Mouse (Mus musculus) embryonic facial prominence, embryonic 14.5 days (tissue): ENCODE results near the gene Olfr2. TPM values are rescaled to one million over a fixed set of nuclear protein-coding genes. Genes with fewer than 3 reads are reported as not detected.
A peak's percentile ranks its signal among the peaks of the same experiment; 100 is the strongest.
"Not testable (repeated sequence)": the region's sequence is repeated elsewhere in the genome, so short reads cannot be mapped to it uniquely, and the experiment has no call there.

Experiments
- ATAC-seq: fragments of 200-750 bp; cut with Nextera tagmentation; 2 replicates; pipeline ENCODE4 v1.8.0; 2017; ENCODE audit warnings: low read depth, moderate number of reproducible peaks, moderate TSS enrichment
- DNase-seq: peaks from one replicate; pipeline ENCODE4 v3.0.0-alpha.2; 2015; ENCODE audit warnings: low spot score
- H3K27ac ChIP-seq: fragments of 300-500 bp; sonication (generic); replicated peaks from 2 replicates; pipeline ENCODE4 v1.5.1; 2014; ENCODE audit warnings: low read depth, mild to moderate bottlenecking, low read length, moderate library complexity
- H3K27me3 ChIP-seq: fragments of 300-500 bp; sonication (generic); replicated peaks from 2 replicates; pipeline ENCODE4 v1.6.1; 2014; ENCODE audit warnings: low read length; ENCODE audit not compliant: control insufficient read depth, insufficient read depth
- H3K36me3 ChIP-seq: fragments of 300-500 bp; sonication (generic); 2 replicates; pipeline ENCODE4 v1.6.1; 2014; ENCODE audit warnings: low read length, mixed read lengths; ENCODE audit not compliant: control insufficient read depth, insufficient read depth
- H3K4me1 ChIP-seq: fragments of 300-500 bp; sonication (generic); 2 replicates; pipeline ENCODE4 v1.6.1; 2014; ENCODE audit warnings: antibody characterized with exemption, low read length; ENCODE audit not compliant: control insufficient read depth, insufficient read depth
- H3K4me2 ChIP-seq: fragments of 300-500 bp; sonication (generic); 2 replicates; pipeline ENCODE4 v1.6.1; 2014; ENCODE audit warnings: low read depth, mild to moderate bottlenecking, low read length, moderate library complexity, mixed read lengths
- H3K4me3 ChIP-seq: fragments of 300-500 bp; sonication (generic); 2 replicates; pipeline ENCODE4 v1.5.1; 2014; ENCODE audit warnings: low read depth, mild to moderate bottlenecking, low read length
- H3K9ac ChIP-seq: fragments of 300-500 bp; sonication (generic); 2 replicates; pipeline ENCODE4 v1.6.1; 2014; ENCODE audit warnings: low read depth, mild to moderate bottlenecking, low read length, moderate library complexity, mixed read lengths
- H3K9me3 ChIP-seq: fragments of 300-500 bp; sonication (generic); 2 replicates; pipeline ENCODE4 v1.6.1; 2016; ENCODE audit warnings: low read length; ENCODE audit not compliant: control insufficient read depth
- WGBS: fragments of 180-500 bp; shearing (Covaris S2); extraction: QIAGEN DNeasy Blood & Tissue Kit; methylation state at CpG from one replicate; pipeline ENCODE4 v1.1.7; 2014; 5-methylcytosine and 5-hydroxymethylcytosine counted together
- polyA plus RNA-seq: library from polyadenylated mRNA; unstranded; fragments of >200 nt; fragmentation: Nextera tagmentation; extraction: Ambion mirVana; gene quantifications from 2 replicates; pipeline ENCODE4 v1.2.1, GENCODE M21; 2014

Olfr2 gene
- polyA plus RNA-seq, 1 experiment from 2014 or later: not detected

DNA sequence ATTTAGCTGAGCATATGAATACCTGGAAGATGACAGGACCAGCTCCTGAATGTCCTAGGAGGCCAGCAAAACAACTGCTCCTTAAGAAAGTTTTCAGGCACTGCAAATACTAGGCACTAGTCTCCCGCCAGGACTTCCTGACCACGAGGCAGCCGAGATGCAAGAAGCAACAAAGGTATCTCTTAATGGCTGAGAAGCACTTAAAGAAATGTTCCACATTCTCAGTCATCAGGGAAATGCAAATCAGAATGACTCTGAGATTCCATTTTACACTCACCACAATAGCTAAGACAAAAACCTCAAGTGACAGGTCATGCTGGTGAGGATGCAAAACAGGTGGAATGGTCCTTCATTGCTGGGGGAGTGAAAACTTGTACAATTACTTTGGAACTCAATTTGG is 20.6 kb downstream of the Olfr2 start:
- H3K4me3 ChIP-seq: no peak overlapping the region
- no peaks in the 10 kb centered on the region for H3K4me1 ChIP-seq
- no peak overlapping the region for H3K4me2 ChIP-seq
- no peak overlapping the region for H3K9ac ChIP-seq
- H3K27ac ChIP-seq: no peak overlapping the region
- H3K27me3 ChIP-seq: no peaks in the 10 kb centered on the region
- H3K36me3 ChIP-seq: no peaks in the 10 kb centered on the region
- no peaks in the 10 kb centered on the region for H3K9me3 ChIP-seq
- ATAC-seq (no peak), DNase-seq (no peak)
- WGBS: 93% methylated on average over 3 of the region's 3 CpGs

DNA sequence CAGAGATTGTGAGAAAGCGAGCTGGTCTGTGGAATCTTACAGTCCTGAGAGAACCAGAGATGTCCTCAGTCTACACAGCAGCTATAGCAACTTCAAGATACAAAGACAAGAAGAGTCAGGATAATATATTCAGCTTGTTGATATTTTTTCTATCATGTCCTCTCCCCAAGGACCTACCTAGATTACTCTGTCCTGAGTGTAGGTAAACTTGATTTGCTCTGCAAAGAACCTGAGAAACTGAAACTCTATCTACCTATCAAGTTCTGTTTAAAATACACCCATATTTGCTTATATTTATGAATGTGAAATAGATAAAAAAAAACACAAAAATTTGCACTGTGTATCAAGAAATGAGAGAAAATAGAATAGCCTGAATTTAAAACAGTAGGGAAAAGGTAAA is 30.5 kb downstream of the Olfr2 start, which contains the start of gene Olfr711:
Gene Olfr711 (minus strand): TSS at position 101 of the 400 bp plus-strand sequence.
- Histone ChIP-seq H3K27me3 (no peaks in the 10 kb centered on the region), H3K36me3 (no peaks in the 10 kb centered on the region), H3K4me3 (no peak within 1 kb of the TSS), H3K27ac (no peak within 1 kb of the TSS), H3K4me2 (no peak within 1 kb of the TSS), H3K4me1 (no peaks in the 10 kb centered on the region), H3K9me3 (no peaks in the 10 kb centered on the region), H3K9ac (no peak within 1 kb of the TSS)
- WGBS: 55% methylated on average over 1 of the region's 1 CpGs
- no peak for ATAC-seq
- no peak for DNase-seq

DNA sequence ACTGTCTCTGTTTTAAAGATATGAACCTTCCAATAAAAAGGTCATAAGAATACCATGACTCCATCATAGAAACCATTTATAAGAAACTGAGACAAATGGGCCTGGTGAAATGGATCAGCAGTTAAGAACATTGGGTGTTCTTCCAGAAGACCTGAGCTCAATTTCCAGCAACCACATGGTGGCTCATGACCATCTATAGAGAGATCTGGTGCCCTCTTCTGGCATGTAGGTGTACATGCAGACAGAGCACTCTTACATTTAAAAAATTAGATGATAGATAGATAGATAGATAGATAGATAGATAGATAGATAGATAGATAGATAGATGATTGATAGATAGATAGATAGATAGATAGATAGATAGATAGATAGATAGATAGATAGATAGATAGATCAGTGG is 38.4 kb downstream of the Olfr2 start:
- not testable (repeated sequence) for H3K4me3 ChIP-seq, DNase-seq, H3K27ac ChIP-seq, H3K36me3 ChIP-seq, H3K4me2 ChIP-seq, H3K27me3 ChIP-seq, ATAC-seq, H3K9ac ChIP-seq, H3K4me1 ChIP-seq, H3K9me3 ChIP-seq

DNA sequence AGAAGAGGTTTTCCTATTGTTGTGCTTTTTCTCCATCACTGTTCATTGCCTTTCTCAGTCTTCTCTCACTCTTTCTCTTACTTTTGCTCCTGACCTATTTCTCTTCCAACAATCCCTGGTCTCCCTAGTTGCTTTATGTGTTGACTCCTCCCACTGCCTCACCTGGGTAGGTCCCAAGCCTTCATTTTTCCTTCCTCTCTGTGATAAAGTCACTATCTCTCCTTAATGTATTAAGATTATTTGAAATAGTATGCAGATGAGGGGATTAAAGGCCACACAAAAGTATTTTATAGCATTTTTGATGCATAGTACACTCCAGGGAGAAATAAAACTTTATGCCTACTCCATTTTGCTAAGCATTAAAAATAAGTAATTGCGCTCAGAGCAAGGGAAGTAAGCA is 42.0 kb downstream of the Olfr2 start, which contains the start of gene Olfr6:
Gene Olfr6 (minus strand): TSS at position 101 of the 400 bp plus-strand sequence.
- no peak within 1 kb of the TSS for H3K4me2 ChIP-seq
- 76% methylated on average over 1 of the region's 1 CpGs for WGBS
- H3K27ac ChIP-seq: no peak within 1 kb of the TSS
- no peak within 1 kb of the TSS for H3K4me3 ChIP-seq
- H3K27me3 ChIP-seq: no peaks in the 10 kb centered on the region
- no peaks in the 10 kb centered on the region for H3K9me3 ChIP-seq
- H3K4me1 ChIP-seq: no peaks in the 10 kb centered on the region
- ATAC-seq: no peak
- no peak within 1 kb of the TSS for H3K9ac ChIP-seq
- DNase-seq: no peak
- no peaks in the 10 kb centered on the region for H3K36me3 ChIP-seq

DNA sequence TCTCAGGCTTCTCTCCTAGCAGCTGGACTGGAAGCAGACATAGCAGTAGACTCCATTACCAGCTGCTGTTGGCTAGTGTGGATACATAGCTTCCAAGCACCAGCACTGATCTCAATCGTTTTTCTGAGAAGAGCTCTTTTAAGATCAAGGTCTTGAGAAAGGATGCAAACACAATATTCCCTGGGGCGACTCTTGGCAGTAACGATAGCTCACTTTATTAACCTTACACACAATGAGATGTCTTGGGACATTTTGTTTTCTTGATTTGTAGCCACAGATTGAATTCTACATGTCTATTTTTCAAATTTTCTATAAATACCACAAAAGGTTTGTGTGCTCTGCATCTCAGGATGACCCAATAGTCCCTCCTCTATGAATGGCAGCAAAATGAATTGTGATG is 57.7 kb downstream of the Olfr2 start, which contains the start of gene Olfr710:
Gene Olfr710 (minus strand): TSS at position 101 of the 400 bp plus-strand sequence.
- Histone ChIP-seq H3K4me1 (no peaks in the 10 kb centered on the region), H3K27ac (no peak within 1 kb of the TSS), H3K27me3 (no peaks in the 10 kb centered on the region), H3K9me3 (no peaks in the 10 kb centered on the region), H3K4me2 (no peak within 1 kb of the TSS), H3K9ac (no peak within 1 kb of the TSS), H3K36me3 (no peaks in the 10 kb centered on the region), H3K4me3 (no peak within 1 kb of the TSS)
- WGBS: 73% methylated on average over 3 of the region's 3 CpGs
- no peak for ATAC-seq
- DNase-seq: peak; percentile 0

Other genes starting within 250 kb of the Olfr2 start
- gene Olfr699, start 212.9 kb downstream of the Olfr2 start, polyA plus RNA-seq: not detected in 2 replicates
- gene Olfr700, start 197.2 kb downstream of the Olfr2 start, polyA plus RNA-seq: not detected in 2 replicates
- gene Olfr701, start 191.9 kb downstream of the Olfr2 start, polyA plus RNA-seq: 0.08 TPM in 1 of 2 replicates, not detected in the other
- not detected in 2 replicates for gene Olfr702, start 172.2 kb downstream of the Olfr2 start, polyA plus RNA-seq
- not detected in 2 replicates for gene Olfr703, start 162.7 kb downstream of the Olfr2 start, polyA plus RNA-seq
- gene Olfr704, start 142.9 kb downstream of the Olfr2 start, polyA plus RNA-seq: not detected in 2 replicates
- 0.22 TPM in 1 of 2 replicates, not detected in the other for gene Olfr705, start 129.2 kb downstream of the Olfr2 start, polyA plus RNA-seq
- gene Olfr706, start 117.9 kb downstream of the Olfr2 start, polyA plus RNA-seq: not detected in 2 replicates
- gene Olfr707, start 104.8 kb downstream of the Olfr2 start, polyA plus RNA-seq: 0.10 TPM in 1 of 2 replicates, not detected in the other
- not detected in 2 replicates for gene Olfr1532-ps1, start 98.1 kb downstream of the Olfr2 start, polyA plus RNA-seq
- not detected in 2 replicates for gene Olfr709-ps1, start 73.9 kb downstream of the Olfr2 start, polyA plus RNA-seq
- gene Olfr710, start 57.8 kb downstream of the Olfr2 start, polyA plus RNA-seq: not detected in 2 replicates
- gene Olfr6, start 42.1 kb downstream of the Olfr2 start, polyA plus RNA-seq: 0.04 TPM in 1 of 2 replicates, not detected in the other
- not detected in 2 replicates for gene Olfr711, start 30.6 kb downstream of the Olfr2 start, polyA plus RNA-seq
- not detected in 2 replicates for gene Olfr713, start 25.1 kb upstream of the Olfr2 start, polyA plus RNA-seq
- gene Olfr714, start 64.9 kb upstream of the Olfr2 start, polyA plus RNA-seq: not detected in 2 replicates
- 0.18 TPM in 1 of 2 replicates, not detected in the other for gene Olfr17, start 87.1 kb upstream of the Olfr2 start, polyA plus RNA-seq
- gene Olfr715b, start 104.3 kb upstream of the Olfr2 start, polyA plus RNA-seq: not detected in 2 replicates
- 0.10 TPM in 1 of 2 replicates, not detected in the other for gene Olfr715, start 125.0 kb upstream of the Olfr2 start, polyA plus RNA-seq
- gene Olfr716, start 132.3 kb upstream of the Olfr2 start, polyA plus RNA-seq: 0.12 TPM in 1 of 2 replicates, not detected in the other
- gene Nlrp14, start 160.9 kb upstream of the Olfr2 start, polyA plus RNA-seq: not detected in 2 replicates
- gene Rbmxl2, start 203.4 kb upstream of the Olfr2 start, polyA plus RNA-seq: not detected in 2 replicates